Mouse (Mus musculus) MEL (cell line): ENCODE results near the gene Tnks2.

Experiments used
- CTCF ChIP-seq, 3 experiments: IDR thresholded peaks in 2 of 3; conservative IDR thresholded peaks in 1 of 3; 2 replicates each; pipeline ENCODE4 v1.5.1; 2011 to 2012; ENCODE audit warnings: low read length in 3 of 3, low read depth in 2 of 3, mild to moderate bottlenecking in 2 of 3, improper control_type of control experiment in 1 of 3, inconsistent platforms in 1 of 3, mixed read lengths in 1 of 3, moderate library complexity in 1 of 3; ENCODE audit not compliant: control insufficient read depth in 1 of 3, insufficient read depth in 1 of 3, poor library complexity in 1 of 3, severe bottlenecking in 1 of 3
- EP300 ChIP-seq, 2 experiments: IDR thresholded peaks; 2 replicates each; pipeline ENCODE4 v1.6.1; 2011; ENCODE audit warnings: improper control_type of control experiment in 2 of 2, low read length in 2 of 2, low read depth in 1 of 2, mild to moderate bottlenecking in 1 of 2
- GATA1 ChIP-seq: IDR thresholded peaks from 2 replicates; pipeline ENCODE4 v1.6.1; 2011; ENCODE audit warnings: low read depth, low read length, improper control_type of control experiment
- HCFC1 ChIP-seq: IDR thresholded peaks from 2 replicates; pipeline ENCODE4 v1.6.1; 2012; ENCODE audit warnings: low read depth, mild to moderate bottlenecking, inconsistent platforms, low read length, improper control_type of control experiment, moderate library complexity
- JUND ChIP-seq: IDR thresholded peaks from 2 replicates; pipeline ENCODE4 v1.6.1; 2011; ENCODE audit warnings: low read depth, mild to moderate bottlenecking, improper control_type of control experiment, low read length
- KAT2A ChIP-seq: conservative IDR thresholded peaks from 2 replicates; pipeline ENCODE4 v1.6.1; 2012; ENCODE audit warnings: low read depth, low read length, improper control_type of control experiment, inconsistent platforms
- MAX ChIP-seq: IDR thresholded peaks from 2 replicates; pipeline ENCODE4 v1.6.1; 2011; ENCODE audit warnings: low read length, improper control_type of control experiment
- MAZ ChIP-seq: IDR thresholded peaks from 2 replicates; pipeline ENCODE4 v1.6.1; 2012; ENCODE audit warnings: low read depth, mild to moderate bottlenecking, inconsistent platforms, low read length, improper control_type of control experiment
- MYC ChIP-seq: IDR thresholded peaks from 2 replicates; pipeline ENCODE4 v1.6.1; 2011; ENCODE audit warnings: low read depth, mild to moderate bottlenecking, low read length, improper control_type of control experiment, moderate library complexity
- POLR2A ChIP-seq, 2 experiments: IDR thresholded peaks; 2 replicates each; pipeline ENCODE4 v1.6.1; 2011 to 2012; ENCODE audit warnings: low read length in 2 of 2, mild to moderate bottlenecking in 2 of 2, control low read depth in 1 of 2, improper control_type of control experiment in 1 of 2, low read depth in 1 of 2, moderate library complexity in 1 of 2; ENCODE audit not compliant: control insufficient read depth in 1 of 2, insufficient read depth in 1 of 2, poor library complexity in 1 of 2
- POLR2AphosphoS2 ChIP-seq: IDR thresholded peaks from 2 replicates; pipeline ENCODE4 v1.6.1; 2011; ENCODE audit warnings: low read length, improper control_type of control experiment
- TBP ChIP-seq: IDR thresholded peaks from 2 replicates; pipeline ENCODE4 v1.8.0; 2011; ENCODE audit warnings: low read depth, low read length, improper control_type of control experiment
- USF2 ChIP-seq, 2 experiments: IDR thresholded peaks; 2 replicates each; pipeline ENCODE4 v1.6.1; 2011 to 2012; ENCODE audit warnings: improper control_type of control experiment in 2 of 2, low read length in 2 of 2, borderline replicate concordance in 1 of 2, inconsistent platforms in 1 of 2, low read depth in 1 of 2, mild to moderate bottlenecking in 1 of 2; ENCODE audit not compliant: insufficient read depth in 1 of 2

DNA sequence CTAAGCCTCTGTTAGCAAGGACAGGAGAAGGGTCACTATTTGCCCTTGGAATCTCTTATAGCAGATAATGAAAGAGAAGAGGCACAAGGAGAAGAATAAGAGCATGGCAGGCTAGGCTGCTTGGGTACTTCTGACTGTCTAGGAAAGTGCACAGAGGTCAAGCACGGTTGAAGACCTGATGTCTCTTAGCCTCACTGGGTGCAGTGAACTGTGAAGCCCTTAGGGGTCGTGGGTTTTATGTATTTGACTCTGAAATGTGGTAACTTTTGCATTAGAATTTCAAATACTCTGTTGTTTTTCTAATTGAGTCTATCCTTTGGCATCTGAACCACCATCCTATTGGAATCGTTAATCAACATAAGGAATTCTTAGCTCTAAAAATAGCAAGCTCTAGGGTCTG lies 53.7 kb downstream of the Tnks2 start:
- TF ChIP-seq TBP (no peak), CTCF (IDR thresholded peaks at IDR 0.05 in 2 of 3, conservative IDR thresholded peaks at IDR 0.05 in 1 of 3; ENCODE audit: control insufficient read depth in 1 of 3, insufficient read depth in 1 of 3, low read depth in 2 of 3, low read length in 3 of 3, poor library complexity in 1 of 3, severe bottlenecking in 1 of 3) (no peak), MYC (no peak), JUND (no peak), POLR2A (IDR thresholded peaks at IDR 0.05; ENCODE audit: control insufficient read depth in 1 of 2, insufficient read depth in 1 of 2, low read depth in 1 of 2, low read length in 2 of 2, poor library complexity in 1 of 2) (no peak), GATA1 (no peak), HCFC1 (no peak), EP300 (IDR thresholded peaks at IDR 0.05; ENCODE audit: low read depth in 1 of 2, low read length in 2 of 2) (no peak), USF2 (IDR thresholded peaks at IDR 0.05; ENCODE audit: borderline replicate concordance in 1 of 2, insufficient read depth in 1 of 2, low read depth in 1 of 2, low read length in 2 of 2) (no peak), MAZ (no peak), MAX (no peak), KAT2A (no peak), POLR2AphosphoS2 (no peak)
